Mouse (Mus musculus): ENCODE data around the gene Tlcd2.

Gene Tlcd2

GRCm38 (mm10) chr11:75515186-75515585 is 53.7 kb downstream of the Tlcd2 start:
- DNase-seq (ENCODE audit: low read depth, low spot score), result no peak

- DNase-seq (ENCODE audit: low read depth, low spot score), result no peak
Observed at GRCm38 (mm10) chr11:75519834-75520633, 58.5 kb downstream of the Tlcd2 start.
